Mouse (Mus musculus) layer of hippocampus, adult 11-12 months (tissue): ENCODE measurements at regions not wholly inside any gene's neighbourhood (a gene's known extent, or its start where the extent isn't known, plus 50 kb on each side); places are given as distances from the start of the nearest gene placed in this dataset.

ENCODE experiments used
- DNase-seq: peaks from one replicate; pipeline ENCODE4 v3.0.0; 2022; ENCODE audit warnings: low spot score

DNA sequence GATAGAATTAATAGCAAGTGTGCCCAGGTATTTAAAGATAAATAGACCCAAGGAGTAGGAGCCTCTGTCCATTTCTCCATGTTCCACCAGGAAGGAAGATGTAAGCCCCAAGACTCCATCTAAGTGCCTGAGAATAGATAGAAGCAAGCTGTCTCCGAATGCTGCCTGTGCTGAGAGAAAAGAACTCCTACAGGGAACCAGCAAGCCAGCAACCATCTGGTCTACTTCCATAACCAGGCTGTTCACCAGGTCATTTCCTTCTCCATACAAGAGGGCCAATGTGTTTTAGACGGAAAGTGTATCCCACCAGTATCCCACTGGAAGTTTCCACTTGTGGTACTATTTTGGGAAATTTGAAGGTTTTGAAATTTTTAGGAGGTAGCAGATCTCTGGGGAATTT is 418.4 kb upstream of the Camk1g start:
- DNase-seq, result no peak

DNA sequence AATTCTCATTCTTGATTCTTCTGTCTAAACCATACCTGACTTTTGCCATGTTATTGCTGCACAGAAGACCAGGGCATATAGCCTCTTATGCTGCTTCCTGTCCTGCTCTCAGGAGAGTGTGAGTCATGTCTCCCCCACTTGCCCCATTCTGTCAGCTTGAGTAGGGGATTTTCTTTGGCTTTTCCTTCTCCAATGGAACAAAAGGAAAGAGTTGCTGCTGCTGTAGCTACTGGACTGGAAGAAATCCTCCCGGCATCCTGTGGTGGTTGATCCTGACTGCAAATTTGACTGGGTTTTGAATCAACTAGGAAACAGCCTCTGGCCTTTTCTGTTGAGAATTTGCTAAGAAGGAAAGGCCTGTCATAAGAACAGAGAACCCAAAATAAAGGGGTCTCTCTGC is 417.3 kb upstream of the Camk1g start:
- no peak for DNase-seq

DNA sequence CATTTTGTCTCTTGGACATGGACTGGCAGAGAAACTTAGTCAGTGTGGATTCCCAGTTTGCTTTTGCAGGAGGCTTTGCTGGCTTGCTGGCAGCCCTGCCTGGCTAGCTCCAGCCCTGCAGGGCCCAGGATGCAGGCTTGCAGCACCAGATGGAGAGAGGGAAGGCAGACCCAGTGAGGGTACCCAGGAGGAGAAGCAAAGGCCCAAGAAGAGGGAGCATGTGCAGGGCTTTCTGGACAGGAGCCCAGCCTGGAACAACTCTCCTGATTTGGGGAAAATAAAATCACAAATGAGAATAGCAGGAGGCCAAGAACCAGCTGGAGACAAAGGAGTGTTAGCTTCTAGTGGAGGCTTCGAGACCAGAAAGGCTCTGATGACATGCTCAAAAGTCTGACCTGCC is 414.9 kb upstream of the Camk1g start:
- peak; percentile 58 for DNase-seq

DNA sequence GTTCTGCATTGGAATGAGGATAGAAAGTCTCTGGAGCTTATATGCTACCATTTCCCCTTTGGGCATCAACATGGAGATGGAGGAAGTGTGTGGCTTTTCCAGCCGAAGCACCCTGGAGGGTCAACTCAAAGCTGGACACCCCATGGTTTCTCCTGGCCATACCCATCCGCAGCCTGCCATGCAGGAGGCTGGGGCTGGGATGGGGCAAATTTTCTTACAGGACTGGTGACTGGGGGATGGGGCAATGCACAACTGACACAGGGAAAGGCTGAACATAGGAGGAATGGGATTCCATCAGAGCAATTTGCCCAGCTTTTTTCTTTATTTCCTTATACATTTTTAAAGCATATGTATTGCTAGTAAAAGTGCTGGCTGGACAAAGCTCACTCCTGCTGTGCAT is 414.4 kb upstream of the Camk1g start:
- no peak for DNase-seq

DNA sequence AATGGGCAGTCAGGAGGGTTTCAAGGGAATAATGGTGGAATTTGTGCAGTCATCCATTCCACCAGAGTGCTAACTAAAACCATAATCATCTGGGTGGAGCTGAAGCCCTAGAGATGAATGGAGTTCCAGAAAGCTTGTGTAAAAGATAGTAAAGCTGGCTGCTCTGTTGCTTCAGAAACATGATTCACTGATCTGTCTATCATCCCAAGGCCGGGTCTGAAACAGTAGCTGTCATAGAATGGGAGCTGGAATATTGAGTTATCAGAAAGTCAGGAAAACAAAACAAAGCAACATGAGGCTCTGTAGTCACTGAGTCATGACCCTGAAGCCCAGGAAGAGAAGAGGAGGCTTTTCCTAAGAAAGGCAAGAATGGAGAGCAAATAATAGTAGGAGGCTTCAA is 408.1 kb upstream of the Camk1g start:
- DNase-seq, result no peak

DNA sequence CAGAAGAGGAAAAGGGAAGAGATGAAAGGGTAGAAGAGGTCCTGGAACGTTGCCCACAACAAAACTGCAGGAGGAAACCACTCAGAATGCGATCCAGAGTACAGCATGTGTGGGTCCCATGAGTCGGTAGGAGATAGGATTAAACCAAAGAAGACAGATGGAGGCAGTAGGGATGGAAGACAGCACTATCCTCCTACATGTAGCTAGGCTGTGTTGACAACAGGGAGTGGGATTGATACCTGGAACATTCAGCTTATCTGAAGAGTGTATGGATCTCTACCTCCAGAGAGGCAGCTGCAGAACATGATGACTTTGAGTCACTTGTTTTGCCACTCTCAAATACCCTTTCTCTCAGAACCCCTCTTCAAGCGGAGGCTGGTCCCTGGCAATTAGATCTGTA is 399.4 kb upstream of the Camk1g start:
- DNase-seq, result peak; percentile 15

DNA sequence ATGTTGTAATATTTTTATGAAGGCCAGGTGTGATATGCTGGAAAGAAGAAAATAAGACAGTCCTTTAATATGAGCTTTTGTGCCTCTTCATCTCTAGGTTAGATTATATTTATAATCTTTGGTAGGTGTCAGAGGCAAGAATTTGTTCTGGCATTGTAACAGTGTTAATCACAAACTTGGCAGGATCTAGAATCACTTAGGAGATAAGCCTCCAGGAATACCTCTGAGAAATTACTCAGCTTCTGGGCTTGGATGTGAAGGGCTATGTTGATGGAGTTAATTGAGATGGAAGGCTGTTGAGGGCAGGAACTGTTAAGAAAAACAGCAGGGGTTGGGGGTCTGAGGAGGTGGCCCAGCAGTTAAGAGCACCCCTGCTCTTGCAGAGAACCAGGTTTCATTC is 394.0 kb upstream of the Camk1g start:
- DNase-seq, result no peak

DNA sequence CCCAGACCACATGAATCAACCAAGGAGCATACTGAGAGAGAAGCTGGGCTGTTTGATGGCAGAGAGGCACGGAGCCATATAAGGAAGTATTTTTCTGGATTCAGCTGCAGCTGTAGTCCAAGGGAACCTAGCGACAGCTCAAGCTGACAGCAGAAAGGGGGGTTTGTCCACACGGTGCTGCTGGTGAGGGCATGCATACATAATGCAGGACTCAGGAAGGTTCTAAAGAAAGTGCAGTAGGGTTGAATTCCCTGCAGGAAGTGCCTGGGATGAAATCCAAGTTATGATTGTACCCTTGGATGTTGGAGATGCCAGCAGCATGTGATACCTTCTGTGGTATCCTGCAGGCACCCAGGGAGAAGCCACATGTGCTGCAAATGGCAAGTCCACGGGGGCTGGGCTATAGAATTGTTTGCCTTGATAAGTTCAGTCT is 381.7 kb upstream of the Camk1g start:
- DNase-seq, result peak; percentile 38

DNA sequence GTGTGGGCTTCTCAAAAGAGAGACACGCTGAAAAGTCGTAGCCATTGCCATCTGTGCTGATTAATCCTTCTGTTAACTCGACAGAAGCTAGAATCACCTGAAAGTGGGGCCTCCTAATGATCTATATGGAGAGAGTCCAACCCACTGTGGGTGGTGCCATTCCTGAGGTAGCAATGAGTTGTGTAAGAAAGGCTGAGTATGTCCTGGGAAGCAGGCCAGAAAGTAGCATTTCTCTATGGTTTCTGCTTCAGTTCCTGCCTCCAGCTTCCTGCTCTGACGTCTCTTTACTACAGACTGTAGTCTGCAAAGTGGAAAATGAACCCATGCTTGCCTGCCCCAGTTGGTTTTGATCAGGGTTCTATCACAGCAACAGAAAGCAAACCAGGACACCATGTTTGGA is 380.8 kb upstream of the Camk1g start:
- DNase-seq, result no peak

DNA sequence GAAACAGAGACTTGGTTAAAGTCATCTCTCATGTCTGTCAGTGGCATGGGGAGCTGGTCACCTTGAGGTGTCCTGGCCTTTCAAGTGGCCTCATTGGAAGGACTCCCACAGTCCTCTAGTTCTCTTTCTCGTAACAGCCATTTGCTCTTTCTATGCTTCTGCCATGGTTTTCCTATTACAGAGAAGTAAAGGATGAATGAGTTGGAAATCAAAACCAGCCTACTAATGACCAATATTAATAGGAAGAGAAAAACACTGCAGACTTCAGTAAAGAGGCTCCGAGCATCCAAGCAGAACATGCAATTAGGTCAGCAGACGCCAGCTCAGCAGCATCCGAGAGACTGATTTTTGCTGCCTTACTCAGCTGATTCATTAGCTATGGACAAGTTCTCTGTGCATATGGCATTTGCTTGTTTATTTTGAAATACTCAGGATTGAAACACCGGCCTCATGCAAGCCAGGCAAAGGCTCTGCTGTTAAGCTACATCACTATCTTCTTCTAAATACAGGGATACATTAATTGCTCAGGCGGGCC is 377.4 kb upstream of the Camk1g start:
- no peak for DNase-seq

DNA sequence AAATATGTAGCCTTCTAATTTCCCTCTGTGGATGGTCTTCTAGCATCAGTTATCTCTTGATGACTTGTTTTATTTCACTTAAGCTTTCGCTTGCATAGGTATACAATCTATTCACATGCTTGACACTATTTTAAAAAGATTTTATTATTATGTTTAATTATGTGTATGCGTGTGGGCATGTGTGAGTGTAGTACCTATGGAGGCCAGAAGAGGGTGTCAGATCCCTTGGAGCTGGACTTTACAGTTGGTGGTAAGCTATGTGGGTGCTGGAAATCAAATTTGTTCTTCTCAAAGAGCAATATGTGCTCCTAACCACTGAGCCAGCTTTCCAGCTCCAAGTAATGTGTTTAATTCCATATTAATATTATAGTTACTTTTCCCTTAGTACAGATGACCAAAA is 372.6 kb upstream of the Camk1g start:
- no peak for DNase-seq

DNA sequence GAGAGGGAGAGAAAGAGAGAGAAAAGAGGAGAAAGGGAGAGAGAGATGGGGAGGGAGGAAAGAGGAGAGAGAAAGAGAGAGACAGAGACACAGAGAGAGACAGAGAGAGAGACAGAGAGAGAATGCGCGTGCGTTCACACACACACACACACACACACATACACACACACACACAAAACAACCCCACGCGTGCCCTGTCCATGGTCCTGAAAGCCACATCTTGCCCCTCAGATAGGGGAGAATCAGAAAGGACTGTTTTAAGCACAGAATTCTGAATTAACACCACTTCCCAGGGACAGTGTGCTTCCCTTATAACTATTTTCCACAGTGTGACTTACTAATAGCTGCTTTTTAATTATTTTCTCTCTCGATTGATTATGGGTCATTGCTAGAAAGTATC is 368.7 kb upstream of the Camk1g start:
- no peak for DNase-seq

DNA sequence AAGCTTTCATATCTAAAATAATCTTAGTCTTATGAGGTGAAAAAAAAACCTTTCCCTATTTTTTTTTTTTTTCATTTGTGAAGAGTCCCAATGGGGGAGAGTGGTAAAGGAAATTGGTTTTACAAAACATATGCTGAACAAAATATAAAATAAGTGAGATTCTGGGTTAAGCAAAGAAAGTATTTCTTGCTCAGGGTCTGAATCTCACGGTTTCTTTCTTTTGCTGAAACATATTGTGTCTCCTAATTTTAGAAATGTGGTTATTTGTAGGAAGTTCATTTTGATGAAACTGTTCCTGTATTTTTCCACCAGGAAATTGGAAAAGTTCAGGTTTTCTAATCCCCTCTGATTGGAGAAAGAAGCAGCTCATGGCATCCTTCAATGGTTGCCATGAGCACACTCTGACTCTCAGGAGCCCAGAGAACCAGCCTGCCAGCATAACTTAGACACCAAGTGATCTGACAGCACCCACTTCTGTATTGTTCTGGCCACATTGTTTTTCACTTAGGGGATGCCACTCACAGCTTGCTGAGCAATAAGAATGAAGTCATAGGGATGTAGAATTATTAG is 365.9 kb upstream of the Camk1g start:
- DNase-seq, result no peak

DNA sequence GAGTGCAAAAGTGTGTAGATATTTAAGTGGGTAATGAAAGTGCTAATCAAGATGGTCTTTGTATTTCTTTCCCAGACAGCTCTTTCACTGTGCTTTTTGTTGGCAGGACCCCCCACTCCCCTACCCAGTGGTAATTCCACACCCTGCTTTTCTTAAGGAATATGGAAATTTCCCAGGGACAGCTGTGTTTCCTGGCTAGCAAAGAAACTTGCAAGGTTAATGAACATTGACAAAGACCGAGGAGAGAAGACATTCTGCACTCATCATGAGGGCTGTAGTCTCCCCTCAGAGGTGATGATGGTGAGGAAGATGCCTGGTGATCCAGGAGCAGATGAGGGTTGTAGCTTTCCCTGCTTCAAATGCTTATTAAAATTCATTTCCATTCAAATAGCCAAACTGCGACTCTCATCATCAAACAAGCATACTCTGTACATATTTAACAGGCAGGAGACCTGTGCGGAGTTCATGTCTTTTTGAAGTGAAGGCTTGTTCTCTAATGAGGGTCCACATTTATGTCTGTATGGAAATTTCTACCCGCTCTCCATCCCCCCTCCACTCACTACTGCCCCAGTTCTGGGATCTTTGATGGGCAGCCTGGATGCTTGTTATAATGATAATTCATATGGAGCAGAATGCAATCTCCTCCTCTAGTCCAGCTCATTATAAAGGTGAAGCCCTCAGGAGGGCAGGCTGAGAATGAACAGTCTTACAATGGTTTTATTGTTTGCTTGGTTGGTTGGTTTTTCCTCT is 364.1 kb upstream of the Camk1g start:
- no peak for DNase-seq

DNA sequence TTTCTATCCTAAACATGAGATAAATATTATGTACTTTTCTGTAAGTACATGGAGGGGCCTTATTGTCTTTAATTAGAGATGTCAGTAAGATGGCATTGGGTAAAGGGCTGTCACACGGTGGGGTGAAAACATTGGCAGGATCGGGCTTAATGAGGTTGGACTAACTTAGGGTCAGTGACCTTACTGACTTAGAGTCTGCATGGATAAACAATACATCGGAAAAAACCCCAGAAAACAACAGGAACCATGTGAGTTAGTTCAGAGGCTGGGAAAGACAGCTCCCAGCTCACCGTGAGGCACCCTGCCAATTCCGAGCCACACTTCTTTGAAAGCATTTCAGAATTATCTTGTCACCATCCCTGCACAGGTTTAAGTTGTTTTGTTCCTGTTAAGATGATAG is 363.3 kb upstream of the Camk1g start:
- no peak for DNase-seq

DNA sequence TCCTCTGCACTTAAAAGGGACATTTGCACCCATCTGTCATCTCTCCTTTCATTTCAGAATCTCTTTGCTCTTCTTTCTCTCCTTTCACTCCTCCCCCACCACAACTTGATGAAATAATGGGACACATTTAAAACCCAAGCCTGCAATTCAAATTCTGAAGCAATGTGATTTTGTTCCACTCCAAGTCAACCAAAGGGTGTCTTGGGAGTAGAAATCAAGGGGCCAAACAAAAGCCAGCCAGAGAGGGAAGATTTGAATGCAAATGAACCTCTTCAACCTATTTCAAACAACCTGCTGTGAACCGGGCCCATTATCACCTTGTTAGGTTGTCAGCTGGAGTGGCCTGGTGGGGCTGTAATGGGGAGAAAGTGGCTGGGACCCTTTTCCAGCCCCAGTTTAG is 362.0 kb upstream of the Camk1g start:
- no peak for DNase-seq

DNA sequence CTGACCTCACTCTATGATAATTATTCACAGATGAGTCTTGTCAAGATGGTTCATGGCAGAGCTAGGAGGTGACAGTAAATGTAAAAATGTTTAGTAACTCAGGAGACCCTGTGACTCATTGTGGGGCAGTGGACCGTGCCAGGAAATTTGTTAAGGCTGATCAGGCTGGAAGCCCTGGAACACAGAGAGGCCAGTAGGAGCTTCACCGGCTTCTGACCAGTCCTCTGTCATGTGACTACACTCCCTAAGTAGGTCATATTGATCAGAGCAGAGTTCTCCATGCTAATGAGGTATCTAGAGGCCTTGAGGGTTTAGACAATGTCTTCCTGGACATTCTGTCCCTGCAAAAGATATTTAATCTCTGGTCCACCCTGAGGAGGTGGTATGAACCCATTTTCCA is 351.8 kb upstream of the Camk1g start:
- DNase-seq, result no peak

DNA sequence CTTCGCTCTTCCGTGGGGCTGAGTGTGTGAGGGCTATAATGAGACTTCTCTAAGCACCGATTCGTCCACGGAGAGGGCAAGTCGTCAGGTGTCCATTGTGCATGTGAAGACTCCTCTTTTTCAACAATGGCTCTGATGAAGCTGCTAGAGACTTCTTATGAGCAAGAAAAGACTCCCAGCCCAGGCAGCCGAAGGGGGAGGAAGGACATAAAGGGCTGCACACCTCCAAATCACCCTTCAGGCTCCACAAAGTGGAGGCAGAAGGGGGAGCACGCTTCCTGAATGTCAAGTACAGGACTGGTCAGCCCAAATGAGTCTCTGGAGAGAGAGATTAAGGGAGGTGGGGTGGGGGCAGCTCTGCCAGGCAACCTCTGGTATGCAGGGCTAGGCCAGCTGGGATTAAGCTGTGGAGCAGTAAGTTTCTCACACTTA is 350.3 kb upstream of the Camk1g start:
- no peak for DNase-seq

DNA sequence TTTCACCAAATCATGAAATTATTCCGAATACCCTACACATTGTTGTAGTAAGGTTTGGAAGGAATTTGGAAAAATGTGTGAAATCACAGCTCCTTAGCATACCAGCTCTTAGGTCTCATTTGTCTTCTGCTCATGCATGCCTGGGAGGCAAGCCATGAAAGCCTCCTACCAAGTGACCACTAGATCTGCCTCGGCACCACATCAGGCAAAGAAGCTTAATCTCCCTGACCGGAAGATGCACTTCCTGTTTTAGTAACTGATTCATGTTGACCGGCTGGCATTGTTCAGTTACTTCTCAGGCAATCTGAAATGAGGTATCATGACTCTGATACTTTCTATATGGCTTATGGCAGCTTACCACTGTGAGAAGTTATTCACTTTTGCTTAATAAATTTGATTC is 345.2 kb upstream of the Camk1g start:
- DNase-seq, result no peak

DNA sequence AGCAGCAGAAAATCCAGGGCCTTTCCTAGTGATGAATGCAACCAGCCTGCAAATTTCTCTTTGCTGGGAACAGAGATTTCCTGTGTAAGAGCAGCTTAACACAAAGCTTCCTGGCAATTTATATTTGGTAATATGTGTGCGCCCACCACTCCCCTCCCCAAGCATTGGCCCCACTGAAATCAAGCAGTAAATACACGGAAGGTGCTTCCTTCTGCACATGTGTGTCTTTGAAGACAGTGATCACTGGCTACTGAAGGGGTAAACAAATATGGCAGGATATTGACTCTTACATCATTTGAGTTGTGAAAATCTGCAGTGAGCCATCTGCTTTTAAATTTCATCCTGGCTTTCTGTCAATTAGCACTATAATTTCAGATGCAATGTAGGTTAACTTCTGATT is 344.5 kb upstream of the Camk1g start:
- DNase-seq, result no peak

DNA sequence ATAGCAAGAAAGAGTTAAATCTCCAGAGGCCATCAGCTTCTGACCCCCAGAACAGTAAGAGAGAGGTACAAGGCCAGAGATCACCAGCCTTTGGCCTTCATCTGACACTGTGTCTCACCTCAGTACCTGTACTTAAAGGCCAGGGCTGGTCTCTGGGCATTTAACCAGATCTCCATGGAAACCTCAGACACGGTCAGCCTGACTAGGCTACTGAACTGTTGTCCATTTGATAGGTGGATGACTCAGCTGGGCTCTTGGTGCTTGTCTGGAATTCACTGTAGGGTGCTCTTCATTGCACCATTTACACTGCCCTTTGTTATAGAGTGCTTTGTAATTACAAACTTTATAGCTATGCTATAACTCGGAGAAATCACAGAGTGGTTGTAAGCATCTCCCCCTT is 335.1 kb upstream of the Camk1g start:
- no peak for DNase-seq

DNA sequence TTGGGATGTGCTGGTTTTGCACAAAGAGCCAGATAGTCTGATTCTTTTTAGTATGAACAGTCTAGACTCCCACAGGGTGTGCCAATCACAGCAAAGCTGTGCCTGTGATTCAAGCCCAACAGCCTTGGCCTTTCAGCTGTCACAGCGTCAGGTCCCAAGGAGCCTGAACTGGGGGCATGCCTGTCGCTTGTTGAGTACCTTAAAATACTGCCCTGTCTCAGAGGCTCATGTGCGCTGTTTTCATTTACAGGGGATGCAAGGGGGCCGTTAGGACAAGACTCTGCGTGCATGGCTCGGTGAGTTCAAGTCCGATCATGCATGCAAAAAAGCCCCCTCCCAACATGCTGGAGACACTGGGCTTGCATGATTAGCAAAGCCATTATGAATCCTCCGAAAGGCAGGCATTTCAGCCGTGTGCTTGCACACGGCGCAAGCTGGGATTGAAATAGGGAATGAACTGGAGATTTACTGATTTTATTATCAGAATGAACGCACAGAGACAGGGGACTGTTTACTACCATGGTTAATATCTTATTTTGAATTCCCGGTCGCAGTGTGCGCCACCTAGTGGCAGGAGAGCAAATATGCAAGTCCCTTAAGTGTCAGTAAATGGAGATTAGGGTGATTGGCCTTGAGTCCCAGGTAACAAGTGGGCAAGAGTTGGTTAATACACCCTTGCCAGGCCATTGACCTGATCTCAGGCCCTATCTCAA is 332.8 kb upstream of the Camk1g start:
- DNase-seq, result peak; percentile 14

DNA sequence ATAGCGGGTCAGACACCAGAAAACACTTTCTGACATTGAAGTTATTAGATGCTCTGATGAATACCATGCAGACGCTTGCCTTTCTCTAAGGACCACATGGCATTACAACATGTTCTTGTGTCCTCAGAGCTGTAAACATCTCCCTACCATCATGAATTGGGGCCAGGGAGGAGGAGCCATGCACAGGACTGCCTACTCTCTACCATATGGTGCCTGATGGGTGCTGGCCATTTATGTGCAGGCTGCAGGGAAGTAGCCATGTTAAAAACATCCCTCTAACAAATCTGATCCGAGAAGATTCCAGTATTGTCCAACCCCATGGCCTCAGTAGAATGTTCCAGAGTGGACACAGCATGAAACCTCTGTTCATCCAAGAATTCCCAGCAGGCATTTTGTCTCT is 330.1 kb upstream of the Camk1g start:
- DNase-seq, result no peak
